Mouse (Mus musculus) testis, adult 2 months (tissue): ENCODE data around the gene Klf9. TPM values are rescaled to one million over a fixed set of nuclear protein-coding genes. Genes with fewer than 3 reads are reported as not detected.

Experiments used
- H3K27ac ChIP-seq: fragments of 200-500 bp; 2 replicates; pipeline ENCODE4 v1.5.1; 2012; ENCODE audit warnings: low read depth, low read length; ENCODE audit not compliant: control insufficient read depth, insufficient read depth
- H3K27me3 ChIP-seq: fragments of 200-500 bp; 2 replicates; pipeline ENCODE4 v1.6.1; 2012; ENCODE audit warnings: mild to moderate bottlenecking, low read length, moderate library complexity; ENCODE audit not compliant: control insufficient read depth, insufficient read depth
- H3K36me3 ChIP-seq: fragments of 200-500 bp; 2 replicates; pipeline ENCODE4 v1.6.1; 2012; ENCODE audit warnings: mild to moderate bottlenecking, low read length; ENCODE audit not compliant: control insufficient read depth, insufficient read depth
- H3K4me1 ChIP-seq: fragments of 200-500 bp; 2 replicates; pipeline ENCODE4 v1.6.1; 2012; ENCODE audit warnings: low read length; ENCODE audit not compliant: control insufficient read depth, insufficient read depth
- H3K4me3 ChIP-seq: fragments of 200-500 bp; 2 replicates; pipeline ENCODE4 v1.5.1; 2012; ENCODE audit warnings: low read depth, mild to moderate bottlenecking, low read length, moderate library complexity, mixed read lengths; ENCODE audit not compliant: control insufficient read depth
- CTCF ChIP-seq: fragments of 200-500 bp; IDR thresholded peaks from 2 replicates; pipeline ENCODE4 v1.5.1; 2012; ENCODE audit warnings: low read depth, mild to moderate bottlenecking, inconsistent platforms, low read length, moderate library complexity; ENCODE audit not compliant: control insufficient read depth, insufficient read depth, insufficient replicate concordance
- POLR2A ChIP-seq: fragments of 200-500 bp; IDR thresholded peaks from 2 replicates; pipeline ENCODE4 v1.6.1; 2012; ENCODE audit warnings: low read depth, mild to moderate bottlenecking, inconsistent platforms, low read length, moderate library complexity; ENCODE audit not compliant: control insufficient read depth
- polyA plus RNA-seq: library from polyadenylated mRNA; depleted of rRNA; stranded (reverse); fragments of >200 nt; gene quantifications from 2 replicates; pipeline ENCODE4 v1.2.3, GENCODE M21; 2012; rRNA removed

Klf9 gene
- polyA plus RNA-seq, 1 experiment = 19.7 TPM

DNA sequence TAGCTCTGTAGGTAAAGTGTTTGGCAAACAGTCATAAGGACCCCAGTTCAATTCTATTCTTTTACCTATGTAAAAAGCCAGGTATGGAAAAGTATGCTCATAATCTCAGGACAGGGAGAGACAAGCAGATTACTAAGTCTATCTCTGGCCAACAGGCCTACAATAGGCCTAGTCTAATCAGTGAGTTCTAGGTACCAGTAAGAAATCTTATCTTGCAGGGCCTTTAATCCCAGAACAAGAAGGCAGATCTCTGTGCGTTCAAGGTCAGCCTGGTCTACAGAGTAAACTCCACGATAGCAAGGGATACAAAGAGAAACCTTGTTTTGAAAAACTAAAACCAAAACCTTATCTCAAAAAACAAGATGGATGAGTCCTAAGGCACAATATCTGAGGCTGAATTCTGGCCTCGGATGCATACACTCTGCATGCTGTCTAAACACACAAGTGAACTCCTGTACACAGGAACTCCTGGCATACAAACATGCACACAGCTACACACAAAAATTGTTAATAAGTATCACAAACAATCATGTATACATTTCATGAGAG, 62.6 kb downstream of the Klf9 start:
- no peaks in the 10 kb centered on the region; the same call in 1 of the 2 replicates for H3K36me3 ChIP-seq
- no peak overlapping the region for H3K4me3 ChIP-seq
- TF ChIP-seq CTCF (no peak), POLR2A (no peak)
- H3K27ac ChIP-seq = no peak overlapping the region
- H3K27me3 ChIP-seq = no peaks in the 10 kb centered on the region
- H3K4me1 ChIP-seq = no peaks in the 10 kb centered on the region

DNA sequence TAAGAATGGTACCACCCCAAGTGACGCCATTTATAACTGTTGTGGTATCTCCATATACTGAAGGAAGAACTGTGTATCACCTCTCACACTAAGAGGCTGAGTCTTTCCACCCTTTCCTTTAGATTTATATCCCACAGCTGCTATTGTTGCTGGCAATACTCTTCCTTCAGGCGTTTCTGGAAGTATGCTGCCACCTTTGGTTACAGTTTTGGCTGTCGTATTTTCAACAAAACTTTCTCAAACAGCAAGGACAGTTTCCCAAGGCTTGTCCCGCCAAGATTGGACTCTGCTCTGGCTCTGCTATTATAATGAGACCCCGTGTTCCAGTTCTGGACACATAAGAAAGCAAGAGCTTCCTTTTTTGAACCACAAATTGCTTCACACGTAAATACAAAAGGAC, 70.3 kb downstream of the Klf9 start:
- Histone ChIP-seq H3K4me1 (no peaks in the 10 kb centered on the region), H3K4me3 (no peak overlapping the region), H3K27me3 (no peaks in the 10 kb centered on the region), H3K36me3 (peaks cover 1% of the 10 kb centered on the region; the same call in 1 of the 2 replicates), H3K27ac (no peak overlapping the region)
- TF ChIP-seq POLR2A = no peak

- Histone ChIP-seq H3K27me3 (no peaks in the 10 kb centered on the region), H3K4me1 (no peaks in the 10 kb centered on the region), H3K4me3 (no peak overlapping the region), H3K27ac (no peak overlapping the region), H3K36me3 (peaks cover 1% of the 10 kb centered on the region; the same call in 1 of the 2 replicates)
- TF ChIP-seq POLR2A (no peak), CTCF (no peak)
These were observed 73.3 kb downstream of the Klf9 start for GRCm38 (mm10) chr19:23214326-23214725.

Other genes starting within 250 kb of the Klf9 start
- gene Smc5, start 132.7 kb downstream of the Klf9 start, polyA plus RNA-seq = 20.5 and 25.2 TPM in 2 replicates